Mouse (Mus musculus) forebrain, embryonic 15.5 days (tissue): ENCODE measurements around the gene Mgat4a. TPM values are rescaled to one million over a fixed set of nuclear protein-coding genes. Genes with fewer than 3 reads are reported as not detected.

ENCODE experiments used
- ATAC-seq: fragments of 200-750 bp; cut with Nextera tagmentation; replicated peaks from 2 replicates; pipeline ENCODE4 v1.8.0; 2017; ENCODE audit warnings: mild to moderate bottlenecking, moderate TSS enrichment, moderate library complexity
- H3K27ac ChIP-seq: fragments of 300-500 bp; sonication (generic); replicated peaks from 2 replicates; pipeline ENCODE4 v1.5.1; 2015; ENCODE audit warnings: mild to moderate bottlenecking, inconsistent platforms
- H3K27me3 ChIP-seq: fragments of 300-500 bp; sonication (generic); 2 replicates; pipeline ENCODE4 v1.6.1; 2015; ENCODE audit warnings: inconsistent platforms
- H3K36me3 ChIP-seq: fragments of 300-500 bp; sonication (generic); 2 replicates; pipeline ENCODE4 v1.6.1; 2015; ENCODE audit warnings: mild to moderate bottlenecking, inconsistent platforms
- H3K4me1 ChIP-seq: fragments of 300-500 bp; sonication (generic); 2 replicates; pipeline ENCODE4 v1.6.1; 2015; ENCODE audit warnings: inconsistent platforms
- H3K4me2 ChIP-seq: fragments of 300-500 bp; sonication (generic); replicated peaks from 2 replicates; pipeline ENCODE4 v1.6.1; 2015; ENCODE audit warnings: mild to moderate bottlenecking, inconsistent platforms
- H3K4me3 ChIP-seq: fragments of 300-500 bp; sonication (generic); 2 replicates; pipeline ENCODE4 v1.5.1; 2015; ENCODE audit warnings: mild to moderate bottlenecking, inconsistent platforms
- H3K9ac ChIP-seq: fragments of 300-500 bp; sonication (generic); replicated peaks from 2 replicates; pipeline ENCODE4 v1.6.1; 2015; ENCODE audit warnings: mild to moderate bottlenecking, inconsistent platforms
- H3K9me3 ChIP-seq: fragments of 300-500 bp; sonication (generic); 2 replicates; pipeline ENCODE4 v1.6.1; 2016; ENCODE audit warnings: inconsistent platforms
- WGBS: fragments of 180-500 bp; shearing (Covaris S2); methylation state at CpG from one replicate; pipeline ENCODE4 v1.1.7; 2015; ENCODE audit warnings: mixed read lengths; 5-methylcytosine and 5-hydroxymethylcytosine counted together
- polyA plus RNA-seq: library from polyadenylated mRNA; unstranded; fragments of >200 nt; fragmentation: Nextera tagmentation; extraction: Ambion mirVana; gene quantifications from 2 replicates; pipeline ENCODE4 v1.2.1, GENCODE M21; 2015

Mgat4a gene
- 6.2 and 7.2 TPM in 2 replicates for polyA plus RNA-seq

DNA sequence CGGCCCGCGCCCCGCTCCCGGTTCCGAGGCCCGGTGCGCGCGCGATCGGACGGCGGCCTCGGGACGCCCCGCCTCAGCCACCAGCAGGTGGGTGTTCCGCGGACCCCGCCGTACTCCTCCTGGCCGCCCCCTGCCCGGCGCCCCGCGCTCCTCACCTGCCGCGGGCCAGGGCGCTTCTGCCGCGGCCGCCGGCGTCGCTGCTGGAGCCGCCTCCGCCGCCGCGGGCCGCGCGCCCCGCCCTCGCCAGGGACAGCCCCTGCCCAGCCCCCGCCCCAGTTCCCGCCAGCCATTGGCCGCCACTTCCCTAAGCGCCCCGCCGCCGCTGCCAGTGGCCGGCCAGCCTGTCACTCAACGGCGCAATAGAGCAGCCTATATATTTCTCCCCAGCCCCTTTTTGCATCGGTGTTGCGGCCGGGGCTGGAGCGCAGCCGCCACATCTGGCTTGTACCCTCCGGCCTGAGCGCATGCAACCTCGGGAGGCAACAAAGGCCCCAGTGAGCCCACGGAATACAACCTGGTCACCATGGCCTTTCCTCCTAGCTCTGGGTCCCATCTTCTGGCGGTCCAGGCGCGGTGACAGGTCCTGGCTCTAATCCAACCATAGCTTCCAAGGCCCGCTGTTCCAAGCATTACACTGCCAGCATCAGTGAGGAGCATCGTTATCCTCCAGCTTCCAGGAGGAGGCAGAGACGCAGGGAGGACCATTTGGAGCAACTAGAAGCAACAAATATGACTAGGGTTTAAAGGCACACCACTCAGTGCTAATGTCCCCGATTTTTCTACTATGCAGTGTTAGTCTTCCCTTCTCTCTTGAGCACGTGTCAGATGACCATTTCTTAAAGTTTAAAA lies at the start of gene Mgat4a:
TSS of gene Mgat4a (minus strand) at position 207 of the 849 bp plus-strand sequence.
- WGBS, result under 1% methylated on average over 48 of the region's 72 CpGs
- H3K27me3 ChIP-seq, result no peaks in the 10 kb centered on the region
- peak within 1 kb of the TSS; percentile 93 for H3K4me2 ChIP-seq
- peaks cover 11% of the 10 kb centered on the region for H3K4me1 ChIP-seq
- H3K9me3 ChIP-seq, result no peaks in the 10 kb centered on the region
- H3K4me3 ChIP-seq, result peak within 1 kb of the TSS; percentile 88
- H3K27ac ChIP-seq, result peak within 1 kb of the TSS; percentile 87
- peak; percentile 100 for ATAC-seq
- H3K36me3 ChIP-seq, result no peaks in the 10 kb centered on the region
- H3K9ac ChIP-seq, result peak within 1 kb of the TSS; percentile 81

DNA sequence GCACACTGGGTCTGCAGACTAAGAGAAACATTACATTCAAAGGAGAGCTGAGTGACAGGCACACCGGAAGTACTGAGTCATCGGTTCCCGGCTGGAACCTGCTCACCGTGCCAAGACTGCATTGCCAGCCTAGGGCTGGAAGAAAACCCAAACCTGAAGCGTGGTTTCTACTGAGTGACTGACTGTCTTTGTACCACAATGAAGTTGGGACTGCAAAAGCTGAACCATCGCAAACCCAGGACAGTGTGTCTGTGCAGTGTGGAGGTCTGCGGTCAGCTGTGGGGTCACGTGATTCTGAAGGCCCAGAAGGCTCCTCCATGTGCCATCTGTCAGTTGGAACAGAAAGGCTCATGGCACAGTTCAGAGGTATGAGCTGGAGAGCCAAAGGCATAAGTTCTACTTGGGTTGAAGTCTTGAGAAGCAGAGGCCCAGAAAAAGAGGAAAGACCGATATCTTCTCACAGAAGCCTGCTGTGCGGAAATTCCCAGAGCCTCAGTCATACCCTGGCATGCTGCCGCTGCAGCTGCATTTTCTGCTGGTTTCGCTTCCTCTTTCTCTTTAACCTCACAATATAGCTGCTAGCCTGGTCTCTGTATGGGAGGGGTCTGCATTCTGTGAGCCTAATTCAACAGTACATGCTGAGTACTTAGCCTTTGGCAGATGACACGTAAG lies 45.1 kb upstream of the Mgat4a start:
- Histone ChIP-seq H3K36me3 (no peaks in the 10 kb centered on the region), H3K4me1 (no peaks in the 10 kb centered on the region), H3K9me3 (no peaks in the 10 kb centered on the region), H3K4me3 (no peak overlapping the region), H3K4me2 (no peak overlapping the region), H3K9ac (no peak overlapping the region), H3K27me3 (no peaks in the 10 kb centered on the region), H3K27ac (no peak overlapping the region)
- no peak for ATAC-seq
- WGBS, result 81% methylated on average over 13 of the region's 13 CpGs

DNA sequence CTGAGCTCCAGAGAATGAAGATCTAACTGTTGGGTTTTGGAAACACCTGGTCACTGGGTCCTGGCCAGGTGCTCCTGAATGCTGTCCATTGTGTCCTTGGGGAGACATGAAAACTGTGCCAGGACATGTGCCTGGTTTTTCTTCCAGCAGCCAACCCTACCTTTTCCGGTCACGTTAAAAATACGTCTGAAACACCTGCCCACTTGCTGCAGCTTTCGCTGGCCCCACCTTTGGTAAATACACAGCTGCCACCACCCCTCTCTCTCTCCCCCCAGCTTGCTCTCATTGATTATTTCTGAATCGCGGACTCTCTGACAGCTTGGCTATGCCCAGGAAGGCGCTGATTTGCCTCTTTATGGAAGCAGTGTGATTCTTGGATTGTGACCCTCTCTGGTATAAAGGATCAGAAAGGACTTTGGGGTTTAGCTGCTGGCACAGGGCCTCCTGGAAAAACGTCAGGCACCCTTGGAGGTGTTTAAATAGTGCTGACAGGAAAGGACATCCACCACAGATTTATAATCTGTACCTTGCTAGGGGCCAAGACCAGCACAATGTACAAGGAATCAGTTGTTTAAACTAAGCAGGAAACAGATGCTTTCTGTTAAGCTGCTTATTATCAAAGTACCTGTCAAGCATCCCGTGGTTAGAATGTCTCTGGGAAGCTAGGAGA lies 43.1 kb upstream of the Mgat4a start:
- 65% methylated on average over 9 of the region's 9 CpGs for WGBS
- H3K4me1 ChIP-seq, result no peaks in the 10 kb centered on the region
- no peaks in the 10 kb centered on the region for H3K36me3 ChIP-seq
- H3K9ac ChIP-seq, result no peak overlapping the region
- no peak overlapping the region for H3K4me3 ChIP-seq
- no peak for ATAC-seq
- H3K4me2 ChIP-seq, result no peak overlapping the region
- no peak overlapping the region for H3K27ac ChIP-seq
- H3K27me3 ChIP-seq, result no peaks in the 10 kb centered on the region
- H3K9me3 ChIP-seq, result no peaks in the 10 kb centered on the region

DNA sequence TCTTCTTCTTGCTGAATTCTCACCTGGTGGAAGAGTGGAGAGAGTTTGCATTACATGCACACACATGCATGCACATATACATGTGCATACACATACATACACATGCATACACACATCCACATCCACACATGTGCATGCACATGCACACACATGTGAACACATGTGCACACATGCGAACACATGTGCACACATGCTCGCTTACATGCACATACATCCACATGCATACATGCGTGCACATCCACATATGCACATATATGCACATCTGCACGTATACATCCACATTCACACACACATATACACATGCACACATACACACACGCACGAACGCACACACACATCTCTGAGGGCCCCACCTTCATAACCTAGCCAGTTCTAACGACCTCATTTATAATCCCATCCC lies 42.4 kb upstream of the Mgat4a start:
- ATAC-seq, result no peak
- Histone ChIP-seq H3K27me3 (no peaks in the 10 kb centered on the region), H3K9me3 (no peaks in the 10 kb centered on the region), H3K27ac (no peak overlapping the region), H3K4me3 (no peak overlapping the region), H3K36me3 (no peaks in the 10 kb centered on the region), H3K4me1 (no peaks in the 10 kb centered on the region), H3K9ac (no peak overlapping the region), H3K4me2 (no peak overlapping the region)
- WGBS, result 93% methylated on average over 8 of the region's 8 CpGs

DNA sequence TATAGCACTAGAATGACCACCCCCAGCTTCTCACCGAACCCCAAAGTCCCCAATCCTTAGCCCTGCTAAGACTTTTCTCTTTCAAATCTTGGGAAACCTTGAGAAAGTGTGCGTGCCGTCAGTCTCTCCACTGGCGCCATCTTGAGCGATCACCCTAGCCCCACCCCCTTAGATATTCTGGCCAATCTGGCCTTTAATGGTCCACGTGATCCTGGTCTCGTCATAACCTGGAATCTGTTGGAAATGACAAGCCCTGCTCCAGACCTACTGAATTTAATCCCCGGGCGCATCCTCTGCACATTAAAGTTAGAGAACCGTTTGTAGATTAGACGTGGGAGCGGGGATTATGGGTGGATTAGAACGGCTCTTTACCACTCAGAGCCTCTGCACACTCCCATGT lies 38.9 kb upstream of the Mgat4a start:
- Histone ChIP-seq H3K27me3 (no peaks in the 10 kb centered on the region), H3K27ac (no peak overlapping the region), H3K4me2 (no peak overlapping the region), H3K36me3 (no peaks in the 10 kb centered on the region), H3K4me1 (no peaks in the 10 kb centered on the region), H3K9me3 (no peaks in the 10 kb centered on the region), H3K4me3 (no peak overlapping the region), H3K9ac (no peak overlapping the region)
- ATAC-seq, result no peak
- 94% methylated on average over 13 of the region's 13 CpGs for WGBS

DNA sequence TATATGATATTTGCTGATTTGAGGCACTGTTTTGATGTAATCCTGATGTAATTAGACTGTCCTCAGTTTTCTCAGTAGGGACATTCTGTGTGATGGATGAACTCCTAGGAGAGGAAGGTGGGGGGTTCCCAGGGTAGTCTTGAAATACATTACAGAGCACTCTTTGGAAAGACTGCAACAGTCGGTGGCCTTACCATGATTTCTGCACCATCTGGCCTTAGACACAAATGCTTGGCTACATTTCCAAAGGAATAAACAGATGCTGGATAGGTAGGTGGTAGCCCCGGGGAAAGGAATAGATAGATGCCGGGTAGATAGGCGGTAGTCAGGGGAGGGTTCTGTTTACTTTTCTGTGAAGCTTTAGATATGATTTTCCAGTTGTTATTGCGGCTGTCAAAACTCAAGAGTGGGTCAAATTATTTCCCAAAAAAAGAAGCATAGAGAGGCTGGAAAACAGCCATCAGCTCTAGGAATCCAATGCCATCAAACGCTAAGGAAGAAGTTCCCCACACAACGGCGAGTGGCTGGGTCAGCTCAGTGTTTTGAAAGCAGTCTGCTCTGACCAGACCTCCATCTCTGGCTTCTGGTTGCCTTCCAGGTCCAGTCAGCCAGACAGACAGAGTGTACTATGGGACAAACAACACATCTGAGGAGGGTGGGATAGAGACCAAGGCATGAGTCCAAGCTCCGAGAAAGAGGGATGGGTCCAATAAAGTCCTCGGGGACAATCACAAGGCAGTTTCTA lies 31.9 kb upstream of the Mgat4a start:
- no peaks in the 10 kb centered on the region for H3K27me3 ChIP-seq

DNA sequence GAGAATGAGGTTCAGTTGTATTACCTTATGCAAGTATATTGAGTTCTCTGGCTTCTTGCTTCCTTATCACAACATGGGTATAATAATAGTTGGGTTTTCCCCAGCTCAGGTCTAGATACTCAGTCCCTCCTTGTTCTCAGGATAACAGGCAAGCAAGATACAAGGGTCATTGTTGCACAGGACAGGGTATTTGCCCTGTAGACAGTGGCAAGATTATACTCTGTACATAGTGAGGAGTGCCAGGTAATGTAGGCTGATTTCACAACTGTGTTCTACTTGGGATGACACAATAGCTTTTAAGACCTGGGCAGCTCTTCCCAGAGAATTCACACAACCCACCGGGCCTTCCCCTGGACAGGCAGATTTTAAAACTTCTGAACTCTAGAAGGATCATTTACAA lies 27.6 kb upstream of the Mgat4a start:
- H3K27ac ChIP-seq, result no peak overlapping the region

More for the DNA sequence above, 31.9 kb upstream of the Mgat4a start:
- no peaks in the 10 kb centered on the region for H3K9me3 ChIP-seq
- H3K4me3 ChIP-seq, result no peak overlapping the region
- H3K9ac ChIP-seq, result no peak overlapping the region
- H3K27ac ChIP-seq, result no peak overlapping the region
- no peaks in the 10 kb centered on the region for H3K4me1 ChIP-seq
- H3K36me3 ChIP-seq, result no peaks in the 10 kb centered on the region
- H3K4me2 ChIP-seq, result no peak overlapping the region
- 84% methylated on average over 10 of the region's 10 CpGs for WGBS
- ATAC-seq, result no peak

DNA sequence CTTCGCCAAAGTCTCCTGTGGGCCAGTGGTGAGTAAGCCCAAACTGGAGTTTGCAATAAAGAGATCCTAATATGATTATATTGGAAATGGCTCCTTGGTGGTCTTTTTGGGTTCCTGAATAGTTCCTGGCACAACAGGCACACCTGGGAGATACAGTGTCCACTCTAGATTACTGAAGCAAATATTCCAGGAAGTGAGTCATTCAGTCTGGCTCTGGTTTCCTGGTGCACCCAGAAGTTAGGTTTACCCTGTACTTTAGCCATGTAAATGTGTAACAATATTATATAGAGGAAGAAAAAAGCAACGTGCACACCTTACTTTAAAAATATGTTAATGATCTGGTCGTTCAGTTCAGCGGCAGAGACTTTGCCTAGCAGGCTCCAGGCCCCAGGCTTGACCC lies 25.9 kb upstream of the Mgat4a start:
- no peaks in the 10 kb centered on the region for H3K4me1 ChIP-seq
- no peak overlapping the region for H3K4me3 ChIP-seq
- no peak overlapping the region for H3K27ac ChIP-seq
- no peak for ATAC-seq
- no peak overlapping the region for H3K4me2 ChIP-seq
- H3K27me3 ChIP-seq, result no peaks in the 10 kb centered on the region
- H3K9me3 ChIP-seq, result no peaks in the 10 kb centered on the region
- H3K36me3 ChIP-seq, result no peaks in the 10 kb centered on the region
- H3K9ac ChIP-seq, result no peak overlapping the region
- WGBS, result 89% methylated on average over 4 of the region's 4 CpGs

More for the DNA sequence above, 27.6 kb upstream of the Mgat4a start:
- Histone ChIP-seq H3K4me1 (no peaks in the 10 kb centered on the region), H3K9me3 (no peaks in the 10 kb centered on the region), H3K4me2 (no peak overlapping the region), H3K27me3 (no peaks in the 10 kb centered on the region), H3K9ac (no peak overlapping the region), H3K4me3 (no peak overlapping the region), H3K36me3 (no peaks in the 10 kb centered on the region)
- ATAC-seq, result no peak
- WGBS, result 97% methylated on average over 1 of the region's 1 CpGs

DNA sequence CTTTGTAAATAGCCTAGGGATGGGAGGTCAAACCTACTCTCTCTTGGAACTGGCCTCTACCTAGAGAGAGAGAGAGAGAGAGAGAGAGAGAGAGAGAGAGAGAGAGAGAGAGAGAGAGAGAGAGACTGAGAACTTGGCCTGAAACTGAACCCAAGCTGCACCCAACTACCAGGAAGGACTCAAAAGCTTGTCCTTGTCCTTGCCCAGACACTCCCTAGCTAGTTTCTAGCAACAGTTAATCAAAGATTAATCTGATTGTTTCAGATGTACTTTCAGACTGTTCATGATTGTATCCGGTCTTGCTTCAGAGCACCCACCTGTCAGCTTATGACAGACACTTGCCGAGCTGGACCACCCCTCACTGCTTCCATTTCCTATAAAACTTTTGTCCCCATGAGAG lies 25.5 kb upstream of the Mgat4a start:
- no peaks in the 10 kb centered on the region for H3K4me1 ChIP-seq
- 87% methylated on average over 2 of the region's 2 CpGs for WGBS

DNA sequence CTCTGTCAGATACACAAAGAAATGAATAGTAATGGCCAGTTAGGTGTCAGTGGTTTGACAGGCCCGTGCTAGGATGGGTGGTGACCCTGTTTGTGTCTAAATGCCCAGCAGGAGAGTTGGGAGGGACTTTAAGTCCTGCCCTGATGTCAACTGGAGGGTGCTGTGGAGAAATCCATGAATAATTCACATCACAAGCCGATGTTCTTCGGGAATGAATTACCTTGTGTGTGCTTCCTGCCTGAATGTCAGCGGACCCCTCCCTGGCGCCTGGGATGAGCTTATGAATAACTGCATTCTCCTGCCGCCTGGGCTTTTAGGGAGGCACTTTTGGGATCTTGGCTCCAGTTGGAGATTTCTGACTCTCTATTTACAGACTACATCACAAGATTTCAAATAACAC lies 24.6 kb upstream of the Mgat4a start:
- H3K27ac ChIP-seq, result no peak overlapping the region
- H3K9ac ChIP-seq, result no peak overlapping the region
- no peaks in the 10 kb centered on the region for H3K9me3 ChIP-seq
- no peak overlapping the region for H3K4me3 ChIP-seq
- H3K4me2 ChIP-seq, result no peak overlapping the region
- 48% methylated on average over 6 of the region's 6 CpGs for WGBS
- ATAC-seq, result no peak
- no peaks in the 10 kb centered on the region for H3K27me3 ChIP-seq
- no peaks in the 10 kb centered on the region for H3K36me3 ChIP-seq
- H3K4me1 ChIP-seq, result no peaks in the 10 kb centered on the region

More for the DNA sequence above, 25.5 kb upstream of the Mgat4a start:
- no peak for ATAC-seq
- Histone ChIP-seq H3K4me2 (no peak overlapping the region), H3K27me3 (no peaks in the 10 kb centered on the region), H3K9me3 (no peaks in the 10 kb centered on the region), H3K27ac (no peak overlapping the region), H3K9ac (no peak overlapping the region), H3K4me3 (no peak overlapping the region), H3K36me3 (no peaks in the 10 kb centered on the region)

DNA sequence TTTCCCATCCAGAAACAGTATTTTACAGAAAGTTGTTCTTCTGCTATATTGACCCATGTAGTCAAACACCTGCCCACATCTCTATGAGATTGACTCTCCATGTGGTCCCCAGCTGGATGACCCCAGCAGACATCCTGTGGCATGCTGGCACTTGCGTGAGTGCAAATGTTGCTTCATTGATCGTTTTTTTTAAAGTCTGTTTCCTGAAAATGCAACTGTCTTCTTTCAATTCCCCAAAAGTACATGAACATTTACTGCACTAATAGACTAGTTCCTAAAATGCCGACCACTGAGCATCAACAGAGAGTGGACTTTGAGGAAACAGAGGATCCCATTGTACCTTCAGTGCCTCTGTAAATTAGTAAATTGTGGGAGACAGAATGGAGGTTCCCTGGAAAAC lies 21.1 kb upstream of the Mgat4a start:
- ATAC-seq, result no peak
- Histone ChIP-seq H3K4me2 (no peak overlapping the region), H3K9ac (no peak overlapping the region), H3K4me1 (no peaks in the 10 kb centered on the region), H3K27me3 (no peaks in the 10 kb centered on the region), H3K27ac (no peak overlapping the region), H3K9me3 (no peaks in the 10 kb centered on the region), H3K4me3 (no peak overlapping the region), H3K36me3 (no peaks in the 10 kb centered on the region)
- 96% methylated on average over 3 of the region's 3 CpGs for WGBS

DNA sequence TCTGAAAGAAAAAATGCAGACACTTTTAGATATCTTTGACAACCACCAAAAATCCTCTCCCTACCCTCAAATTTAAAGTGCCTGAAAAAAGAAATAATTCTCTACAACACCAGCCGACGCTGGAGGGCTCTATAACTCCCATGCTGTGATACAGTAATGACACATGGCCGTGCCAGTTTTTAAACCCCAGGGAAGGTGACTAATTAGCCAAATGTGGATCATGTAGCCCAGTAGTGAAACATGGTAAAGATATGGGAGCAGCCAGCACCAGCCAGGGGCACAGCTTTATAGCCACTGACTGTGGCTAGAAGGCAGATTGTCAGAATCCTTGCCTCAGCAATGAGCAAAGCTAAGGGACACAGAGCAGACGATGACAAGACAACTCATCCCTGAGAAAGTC lies 19.5 kb upstream of the Mgat4a start:
- H3K27ac ChIP-seq, result no peak overlapping the region
- H3K9ac ChIP-seq, result no peak overlapping the region
- H3K9me3 ChIP-seq, result no peaks in the 10 kb centered on the region
- no peaks in the 10 kb centered on the region for H3K36me3 ChIP-seq
- WGBS, result 71% methylated on average over 4 of the region's 4 CpGs
- H3K4me1 ChIP-seq, result no peaks in the 10 kb centered on the region
- H3K4me2 ChIP-seq, result no peak overlapping the region
- no peak overlapping the region for H3K4me3 ChIP-seq
- no peaks in the 10 kb centered on the region for H3K27me3 ChIP-seq
- ATAC-seq, result no peak
